Mouse (Mus musculus) heart, adult 2 months (tissue): ENCODE data around the gene Rag1. TPM values are rescaled to one million over a fixed set of nuclear protein-coding genes. Genes with fewer than 3 reads are reported as not detected.

ENCODE experiments used
- DNase-seq, 2 experiments: peaks; one replicate each; pipeline ENCODE4 v3.0.0; 2021
- H3K27ac ChIP-seq: fragments of 200-600 bp; 2 replicates; pipeline ENCODE4 v1.8.1; 2022
- H3K27me3 ChIP-seq: fragments of 200-500 bp; 2 replicates; pipeline ENCODE4 v1.6.1; 2012; ENCODE audit warnings: mild to moderate bottlenecking, low read length, inconsistent platforms, mixed read lengths; ENCODE audit not compliant: control insufficient read depth, insufficient read depth
- H3K36me3 ChIP-seq: fragments of 200-500 bp; 2 replicates; pipeline ENCODE4 v1.6.1; 2012; ENCODE audit warnings: low read length, inconsistent platforms; ENCODE audit not compliant: control insufficient read depth, insufficient read depth
- H3K4me1 ChIP-seq: fragments of 200-500 bp; 2 replicates; pipeline ENCODE4 v1.6.1; 2011; ENCODE audit warnings: low read length; ENCODE audit not compliant: control insufficient read depth, insufficient read depth
- H3K4me3 ChIP-seq: fragments of 200-600 bp; 2 replicates; pipeline ENCODE4 v1.8.1; 2022
- H3K79me2 ChIP-seq: fragments of 200-500 bp; replicated peaks from 2 replicates; pipeline ENCODE4 v1.6.1; 2012; ENCODE audit warnings: mild to moderate bottlenecking, inconsistent platforms, low read length, moderate library complexity, mixed read lengths; ENCODE audit not compliant: control insufficient read depth, insufficient read depth
- H3K9ac ChIP-seq: fragments of 200-500 bp; 2 replicates; pipeline ENCODE4 v1.6.1; 2012; ENCODE audit warnings: low read depth, mild to moderate bottlenecking, control low read depth, inconsistent platforms, low read length, mixed read lengths
- CTCF ChIP-seq: fragments of 200-600 bp; IDR thresholded peaks from 2 replicates; pipeline ENCODE4 v1.8.1; 2022; ENCODE audit warnings: antibody characterized with exemption, mild to moderate bottlenecking, moderate library complexity
- EP300 ChIP-seq: fragments of 200-500 bp; IDR thresholded peaks from 2 replicates; pipeline ENCODE4 v1.6.1; 2011; ENCODE audit warnings: low read depth, low read length, control low read depth; ENCODE audit not compliant: insufficient read depth
- POLR2A ChIP-seq: fragments of 200-500 bp; IDR thresholded peaks from 2 replicates; pipeline ENCODE4 v1.6.1; 2011; ENCODE audit warnings: mild to moderate bottlenecking, low read depth, low read length, control low read depth; ENCODE audit not compliant: insufficient read depth
- WGBS: fragments of 180-500 bp; shearing (Covaris S2); methylation state at CpG from one replicate; pipeline ENCODE4 v1.1.7; 2018; 5-methylcytosine and 5-hydroxymethylcytosine counted together
- intact Hi-C: fragments of 180-260 bp; cut with DNase I; formaldehyde crosslinking; loops from one replicate; pipeline ENCODE4 v1.15.1; 2025
- polyA plus RNA-seq: library from polyadenylated mRNA; depleted of rRNA; stranded (reverse); fragments of >200 nt; gene quantifications from 2 replicates; pipeline ENCODE4 v1.2.3, GENCODE M21; 2012
- total RNA-seq, 2 experiments: library from RNA; stranded (reverse); gene quantifications; 2 replicates each; pipeline ENCODE4 v1.2.3; 2021

Rag1 gene
- total and polyA plus RNA-seq, 3 experiments, result 0.02 to 0.05 TPM; not detected in 1

DNA sequence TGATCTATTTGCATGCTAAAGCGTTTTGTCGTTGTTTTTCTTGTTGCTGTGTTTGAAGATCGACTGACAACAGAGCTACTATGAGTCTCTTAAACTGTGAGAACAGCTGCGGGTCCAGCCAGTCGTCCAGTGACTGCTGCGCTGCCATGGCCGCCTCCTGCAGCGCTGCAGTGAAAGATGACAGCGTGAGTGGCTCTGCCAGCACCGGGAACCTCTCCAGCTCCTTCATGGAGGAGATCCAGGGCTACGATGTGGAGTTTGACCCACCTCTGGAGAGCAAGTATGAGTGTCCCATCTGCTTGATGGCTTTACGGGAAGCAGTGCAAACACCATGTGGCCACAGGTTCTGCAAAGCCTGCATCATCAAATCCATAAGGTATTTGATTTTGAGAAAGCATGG is 35.1 kb upstream of the Rag1 start:
- Histone ChIP-seq H3K36me3 (0 out of 2 replicates have a peak, but pooled peaks cover 2% of the 10 kb centered on the region), H3K79me2 (peaks cover 3% of the 10 kb centered on the region; the same call in 1 of the 2 replicates), H3K27ac (no peak overlapping the region), H3K9ac (no peak overlapping the region), H3K4me1 (no peaks in the 10 kb centered on the region; the same call in 1 of the 2 replicates), H3K4me3 (no peak overlapping the region), H3K27me3 (no peaks in the 10 kb centered on the region)
- no peak for TF ChIP-seq POLR2A
- no peak for TF ChIP-seq EP300
- no peak for TF ChIP-seq CTCF
- intact Hi-C loops, result no loop called here
- peak; percentile 42 to 44 for DNase-seq
- WGBS, result 67% methylated on average over 12 of the region's 12 CpGs

DNA sequence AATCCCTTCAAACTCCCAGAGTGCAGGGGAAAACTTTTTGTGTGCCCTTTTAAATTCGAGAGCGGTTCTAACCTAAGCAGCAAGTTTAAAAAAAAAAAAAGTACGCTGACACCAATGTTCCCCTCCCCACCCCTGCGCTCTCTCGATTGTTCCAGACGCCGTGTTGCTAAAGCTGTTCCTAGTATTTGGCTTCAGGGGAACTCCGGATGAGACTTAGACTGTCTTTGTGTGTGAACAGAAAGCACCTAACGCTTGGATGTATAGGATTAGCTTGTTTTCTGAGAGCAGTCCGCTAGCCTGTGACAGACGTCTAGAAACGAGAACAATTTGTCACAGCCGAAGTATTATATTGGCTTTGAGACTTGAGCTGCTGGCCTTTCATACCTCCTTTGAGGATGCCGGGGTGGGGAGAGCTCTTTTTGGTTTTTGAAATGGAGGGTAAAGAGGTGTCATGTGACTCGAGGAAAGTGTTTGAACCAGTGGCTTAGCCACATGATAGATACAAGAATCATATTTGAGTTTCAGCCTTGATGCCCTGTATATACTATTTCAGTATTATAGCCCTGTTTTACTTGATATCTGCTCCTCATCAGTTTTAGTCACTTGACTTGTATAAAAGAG is 30.0 kb upstream of the Rag1 start:
- H3K4me3 ChIP-seq, result peak overlapping the region; percentile 97
- 0 out of 2 replicates have a peak, but pooled peaks cover 4% of the 10 kb centered on the region for H3K36me3 ChIP-seq
- WGBS, result 4% methylated on average over 15 of the region's 15 CpGs
- H3K27ac ChIP-seq, result peak overlapping the region; percentile 78
- peak overlapping the region; percentile 56 for H3K9ac ChIP-seq
- H3K4me1 ChIP-seq, result no peaks in the 10 kb centered on the region
- no peaks in the 10 kb centered on the region for H3K27me3 ChIP-seq
- DNase-seq, result no peak
- peaks cover 5% of the 10 kb centered on the region for H3K79me2 ChIP-seq
- intact Hi-C loops, result no loop called here
- TF ChIP-seq CTCF (no peak), EP300 (no peak)

DNA sequence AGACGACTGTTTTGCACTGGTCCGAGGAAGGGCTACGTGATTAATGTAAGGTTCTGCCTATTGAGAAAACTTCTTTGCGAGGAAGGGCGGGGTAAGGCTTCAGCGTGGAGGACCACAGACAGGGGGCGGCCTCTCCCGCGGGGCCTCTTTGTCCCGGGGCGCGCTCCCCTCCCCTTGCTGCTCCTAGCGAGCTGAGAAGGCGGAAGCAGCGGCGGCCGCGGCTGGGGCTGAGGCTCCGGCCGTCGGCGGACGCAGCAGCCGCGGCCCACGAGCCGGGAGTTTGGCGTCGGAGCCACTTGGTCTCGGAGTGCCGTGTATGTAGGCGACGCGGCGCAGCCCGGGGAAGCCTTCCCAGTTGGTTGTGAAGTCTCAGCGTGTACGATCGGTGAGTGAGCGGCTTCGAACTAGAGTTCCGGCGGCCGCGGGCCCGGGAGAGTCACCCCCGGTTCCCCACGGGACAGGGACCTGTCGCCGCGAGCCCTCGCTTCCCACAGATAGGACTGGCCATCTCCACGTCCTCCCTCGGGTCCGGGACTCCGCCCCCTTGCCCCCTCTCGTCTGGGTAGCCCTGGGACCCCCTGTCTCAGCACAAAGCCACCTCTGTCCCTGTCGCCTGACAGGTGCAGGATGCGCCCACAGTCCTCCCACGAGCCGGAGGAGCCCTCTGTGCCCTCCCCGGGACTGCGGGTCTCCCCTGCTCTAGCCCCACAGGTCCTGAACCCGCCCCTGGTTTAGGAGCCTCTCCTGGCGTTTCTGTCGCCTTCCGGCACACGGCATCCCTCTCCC is 29.1 kb upstream of the Rag1 start, which contains the start of gene Traf6:
Gene Traf6, plus strand, starts transcription at position 194 of the 786 bp plus-strand sequence.
- Histone ChIP-seq H3K4me1 (no peaks in the 10 kb centered on the region), H3K36me3 (0 out of 2 replicates have a peak, but pooled peaks cover 4% of the 10 kb centered on the region), H3K27me3 (no peaks in the 10 kb centered on the region), H3K27ac (peak within 1 kb of the TSS; percentile 78), H3K4me3 (peak within 1 kb of the TSS; percentile 97), H3K79me2 (peaks cover 5% of the 10 kb centered on the region), H3K9ac (peak within 1 kb of the TSS; percentile 98)
- peak; percentile 90 to 92 for DNase-seq
- intact Hi-C loops, result no loop called here
- under 1% methylated on average over 67 of the region's 68 CpGs for WGBS
- TF ChIP-seq EP300 (no peak), CTCF (peak; percentile 95), POLR2A (peak; percentile 61)

DNA sequence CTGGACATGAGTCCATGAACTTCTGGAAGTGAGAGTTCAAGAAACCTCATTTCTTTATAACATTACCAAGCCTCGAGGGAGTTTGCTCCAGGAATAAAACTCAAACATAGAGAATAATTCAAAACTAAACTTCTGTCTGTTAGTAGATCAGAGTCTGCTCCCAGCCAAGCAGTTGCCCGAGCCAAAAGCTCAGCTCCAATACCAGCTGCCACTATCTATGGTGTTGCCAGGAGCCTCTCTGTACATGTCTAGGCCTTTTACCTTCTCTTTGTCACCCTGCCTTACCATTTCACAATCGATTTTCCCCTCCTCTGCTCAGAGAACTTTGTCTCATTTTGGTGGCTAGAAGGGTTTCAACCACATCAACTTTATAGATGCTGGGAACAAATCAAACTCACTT is 24.2 kb upstream of the Rag1 start:
- intact Hi-C loops, result no loop called here
- Histone ChIP-seq H3K9ac (no peak overlapping the region), H3K4me3 (no peak overlapping the region), H3K36me3 (no peaks in the 10 kb centered on the region), H3K27me3 (no peaks in the 10 kb centered on the region), H3K4me1 (no peaks in the 10 kb centered on the region), H3K27ac (no peak overlapping the region), H3K79me2 (peaks cover 2% of the 10 kb centered on the region)
- TF ChIP-seq EP300, result no peak
- TF ChIP-seq CTCF, result no peak
- no peak for TF ChIP-seq POLR2A
- 51% methylated on average over 3 of the region's 3 CpGs for WGBS
- no peak for DNase-seq

DNA sequence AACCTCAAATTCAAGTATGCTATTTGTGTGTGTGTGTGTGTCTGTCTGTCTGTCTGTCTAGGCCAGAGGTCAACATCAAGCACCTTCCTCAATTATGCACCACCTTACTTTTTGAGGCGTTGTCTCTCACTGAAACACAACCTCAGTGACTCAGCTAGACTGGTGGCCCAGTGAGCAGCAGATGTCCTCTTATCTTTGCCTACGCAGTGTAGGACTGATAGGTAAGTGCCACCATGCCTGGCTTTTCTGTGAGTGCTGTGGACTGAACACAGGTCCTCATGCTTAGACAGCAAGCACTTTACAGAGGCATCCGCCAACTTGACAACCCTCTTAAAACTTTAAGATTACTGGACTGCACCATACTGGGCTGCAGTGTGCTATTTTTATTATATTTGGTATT is 19.4 kb upstream of the Rag1 start:
- Histone ChIP-seq H3K9ac (no peak overlapping the region), H3K27ac (no peak overlapping the region), H3K27me3 (no peaks in the 10 kb centered on the region), H3K79me2 (no peaks in the 10 kb centered on the region), H3K4me3 (no peak overlapping the region), H3K36me3 (no peaks in the 10 kb centered on the region), H3K4me1 (peaks cover 2% of the 10 kb centered on the region)
- DNase-seq, result no peak
- WGBS, result 71% methylated on average over 3 of the region's 3 CpGs
- TF ChIP-seq CTCF, result no peak
- TF ChIP-seq EP300, result no peak
- TF ChIP-seq POLR2A, result no peak
- intact Hi-C loops, result loop anchor here (5.0 kb wide), 1 partner anchor 41 kb away; no protein-coding TSS in a partner anchor
